Mouse (Mus musculus) kidney, postnatal 10 days (tissue): ENCODE measurements around the gene Lilrb4a.
"Not testable (repeated sequence)": the region's sequence is repeated elsewhere in the genome, so short reads cannot be mapped to it uniquely, and the experiment has no call there.

Source experiments
- DNase-seq: peaks from one replicate; pipeline ENCODE4 v3.0.0; 2021; ENCODE audit warnings: mixed read lengths

The Lilrb4a gene

GRCm38 (mm10) chr10:51490691-51491090 lies at the start of gene Lilrb4a:
Lilrb4a (plus strand) TSS chr10:51490956.
- not testable (repeated sequence) for DNase-seq

GRCm38 (mm10) chr10:51451610-51452009 lies 39.1 kb upstream of the Lilrb4a start:
- no peak for DNase-seq

GRCm38 (mm10) chr10:51453616-51454298 lies 37.0 kb upstream of the Lilrb4a start:
- DNase-seq: no peak

- no peak for DNase-seq
These were observed 36.4 kb upstream of the Lilrb4a start for GRCm38 (mm10) chr10:51454365-51454764.

- no peak for DNase-seq
These were observed 35.0 kb upstream of the Lilrb4a start for GRCm38 (mm10) chr10:51455762-51456161.

- DNase-seq: no peak
These were observed 34.4 kb upstream of the Lilrb4a start for GRCm38 (mm10) chr10:51456369-51456768.

GRCm38 (mm10) chr10:51463800-51464199 lies 27.0 kb upstream of the Lilrb4a start:
- not testable (repeated sequence) for DNase-seq

GRCm38 (mm10) chr10:51480397-51480796 lies 10.4 kb upstream of the Lilrb4a start, which contains the start of the genes Gm49339 and Lilr4b:
Gm49339 (plus strand) TSS chr10:51480612.
Lilr4b (plus strand) TSS chr10:51480632.
- not testable (repeated sequence) for DNase-seq

GRCm38 (mm10) chr10:51520021-51520420 lies 29.3 kb downstream of the Lilrb4a start:
- no peak for DNase-seq

- no peak for DNase-seq
These were observed 30.7 kb downstream of the Lilrb4a start for GRCm38 (mm10) chr10:51521453-51521852.

- DNase-seq: no peak
These were observed 35.3 kb downstream of the Lilrb4a start for GRCm38 (mm10) chr10:51526090-51526489.

- no peak for DNase-seq
These were observed 35.9 kb downstream of the Lilrb4a start for GRCm38 (mm10) chr10:51526633-51527032.

- DNase-seq: no peak
These were observed 38.2 kb downstream of the Lilrb4a start for GRCm38 (mm10) chr10:51528840-51529434.

- no peak for DNase-seq
These were observed 38.7 kb downstream of the Lilrb4a start for GRCm38 (mm10) chr10:51529497-51529896.

- no peak for DNase-seq
These were observed 40.1 kb downstream of the Lilrb4a start for GRCm38 (mm10) chr10:51530813-51531212.
